Mouse (Mus musculus) liver, embryonic 14.5 days (tissue): Measurements from ENCODE around the gene Asphd2.

Experiments used
- CTCF ChIP-seq: IDR thresholded peaks from 2 replicates; pipeline ENCODE4 v1.5.1; 2016; ENCODE audit warnings: antibody characterized with exemption, low read depth, control low read depth
- EP300 ChIP-seq: IDR thresholded peaks from 2 replicates; pipeline ENCODE4 v1.6.1; 2016; ENCODE audit warnings: antibody characterized with exemption, low read depth

DNA sequence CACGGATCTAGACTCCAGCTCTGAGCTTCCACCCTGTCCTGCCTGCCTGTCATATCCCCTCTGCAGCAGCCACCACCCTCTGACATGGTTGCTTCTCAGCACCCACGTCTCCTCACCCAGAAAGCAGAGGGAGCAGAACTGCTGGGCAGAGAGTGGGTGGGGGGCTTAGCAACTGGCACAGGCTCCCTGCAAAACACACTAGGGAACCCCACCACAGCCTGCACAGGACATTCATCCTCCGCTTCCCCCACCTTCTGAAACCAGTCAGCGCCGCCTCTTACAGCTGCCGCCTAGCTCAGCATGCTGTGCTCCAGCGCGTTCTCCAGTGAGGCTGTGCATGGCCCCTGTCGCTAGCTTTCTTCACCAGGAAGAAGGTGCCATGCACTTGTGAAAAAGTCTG is 5.3 kb downstream of the Asphd2 start:
- no peak for TF ChIP-seq CTCF
- no peak for TF ChIP-seq EP300
